Mouse (Mus musculus): ENCODE measurements around the gene Chst15. TPM values are rescaled to one million over a fixed set of nuclear protein-coding genes. Genes with fewer than 3 reads are reported as not detected.

Gene Chst15
- total RNA-seq, 2 experiments from 2014 or later: 50.7 to 53.3 TPM

GRCm38 (mm10) chr7:132305492-132306375 lies 11.3 kb downstream of the Chst15 start:
- Histone ChIP-seq H3K27ac (peak overlapping the region; percentile 61; the same call in 1 of the 2 replicates), H3K4me3 (no peak overlapping the region)
- DNase-seq (ENCODE audit: low spot score in 2 of 2): no peak

GRCm38 (mm10) chr7:132304424-132305085 lies 12.5 kb downstream of the Chst15 start:
- Histone ChIP-seq H3K27ac (peak overlapping the region; percentile 61), H3K4me3 (no peak overlapping the region)
- TF ChIP-seq CTCF (conservative IDR thresholded peaks at IDR 0.05): no peak
- DNase-seq (ENCODE audit: low spot score in 2 of 2): no peak

More at GRCm38 (mm10) chr7:132305492-132306375, 11.3 kb downstream of the Chst15 start:
- TF ChIP-seq CTCF (conservative IDR thresholded peaks at IDR 0.05): no peak

GRCm38 (mm10) chr7:132303988-132304387 lies 13.0 kb downstream of the Chst15 start:
- Histone ChIP-seq H3K27ac (peak overlapping the region; percentile 61), H3K4me3 (no peak overlapping the region)
- no peak for DNase-seq (ENCODE audit: low spot score in 2 of 2)
- TF ChIP-seq CTCF (conservative IDR thresholded peaks at IDR 0.05): no peak

- no peak for TF ChIP-seq CTCF (conservative IDR thresholded peaks at IDR 0.05)
Observed at GRCm38 (mm10) chr7:132302508-132303241, 14.4 kb downstream of the Chst15 start.

GRCm38 (mm10) chr7:132299661-132300210 lies 17.3 kb downstream of the Chst15 start:
- H3K27ac ChIP-seq: no peak overlapping the region
- TF ChIP-seq CTCF (conservative IDR thresholded peaks at IDR 0.05): no peak
- no peak overlapping the region for H3K4me3 ChIP-seq
- no peak for DNase-seq (ENCODE audit: low spot score in 2 of 2)

More at GRCm38 (mm10) chr7:132302508-132303241, 14.4 kb downstream of the Chst15 start:
- H3K27ac ChIP-seq: no peak overlapping the region; the same call in 1 of the 2 replicates
- H3K4me3 ChIP-seq: no peak overlapping the region
- no peak for DNase-seq (ENCODE audit: low spot score in 2 of 2)

GRCm38 (mm10) chr7:132298412-132298990 lies 18.5 kb downstream of the Chst15 start:
- no peak for TF ChIP-seq CTCF (conservative IDR thresholded peaks at IDR 0.05)
- Histone ChIP-seq H3K27ac (no peak overlapping the region), H3K4me3 (no peak overlapping the region)
- no peak for DNase-seq (ENCODE audit: low spot score in 2 of 2)

GRCm38 (mm10) chr7:132296661-132297443 lies 20.2 kb downstream of the Chst15 start:
- no peak for DNase-seq (ENCODE audit: low spot score in 2 of 2)
- TF ChIP-seq CTCF (conservative IDR thresholded peaks at IDR 0.05): no peak
- Histone ChIP-seq H3K27ac (no peak overlapping the region), H3K4me3 (no peak overlapping the region)

- H3K4me3 ChIP-seq: no peak overlapping the region
- no peak for DNase-seq (ENCODE audit: low spot score in 2 of 2)
- no peak for TF ChIP-seq CTCF (conservative IDR thresholded peaks at IDR 0.05)
- H3K27ac ChIP-seq: no peak overlapping the region
Observed at GRCm38 (mm10) chr7:132296132-132296531, 20.9 kb downstream of the Chst15 start.

GRCm38 (mm10) chr7:132287340-132287664 lies 29.7 kb downstream of the Chst15 start:
- Histone ChIP-seq H3K27ac (peak overlapping the region; percentile 86), H3K4me3 (no peak overlapping the region)
- TF ChIP-seq CTCF (conservative IDR thresholded peaks at IDR 0.05): no peak
- no peak for DNase-seq (ENCODE audit: low spot score in 2 of 2)

- no peak for DNase-seq (ENCODE audit: low spot score in 2 of 2)
- no peak for TF ChIP-seq CTCF (conservative IDR thresholded peaks at IDR 0.05)
Observed at GRCm38 (mm10) chr7:132286630-132287339, 30.2 kb downstream of the Chst15 start.

GRCm38 (mm10) chr7:132284795-132285194 lies 32.2 kb downstream of the Chst15 start:
- DNase-seq (ENCODE audit: low spot score in 2 of 2): peak; percentile 74 to 83
- no peak for TF ChIP-seq CTCF (conservative IDR thresholded peaks at IDR 0.05)
- peak overlapping the region; percentile 86 for H3K27ac ChIP-seq
- no peak overlapping the region for H3K4me3 ChIP-seq

More at GRCm38 (mm10) chr7:132286630-132287339, 30.2 kb downstream of the Chst15 start:
- Histone ChIP-seq H3K4me3 (no peak overlapping the region), H3K27ac (peak overlapping the region; percentile 86)
